ENCODE assay signal across 22 mouse cellular contexts in genomic region chr2:4532198-4532568, GRCm38 (mm10).
DNase-seq lines count a peak whose midpoint lies in the region; ATAC-seq and TF ChIP-seq lines count a peak whose summit lies in the region.
"Had no signal": no experiment of that assay in that cellular context is flagged by ENCODE, and none has a peak within 500 bp of the region (broad histone marks: within the 10 kb centered on the region; RNA-seq: fewer than 3 reads in every experiment).

No protein-coding gene starts in this region.

- no peaks in the 10 kb centered on the region for H3K4me1 ChIP-seq in kidney, embryonic 14.5 days (ENCODE audit: control insufficient read depth, insufficient read depth, low read length)
- no peaks in the 10 kb centered on the region for H3K4me1 ChIP-seq in kidney, embryonic 16.5 days (ENCODE audit: insufficient read depth, low read length)
- H3K4me1 ChIP-seq in kidney, adult 2 months (ENCODE audit: control insufficient read depth, insufficient read depth, low read length) = peaks cover 4% of the 10 kb centered on the region; the same call in 1 of the 2 replicates

- no peak for DNase-seq in kidney, postnatal 14 days
- no peak for DNase-seq in kidney, adult 2 months
- DNase-seq: adrenal gland, adult 8-10 months; adrenal gland, postnatal 14 days; adrenal gland, postnatal 36 days; cerebellum, adult 11-12 months; cerebellum, adult 2 months; cerebellum, adult 9-10 months; cerebellum, postnatal 10 days; cerebellum, postnatal 25 days had no signal

- no peak for TF ChIP-seq CTCF in kidney, adult 2 months (conservative IDR thresholded peaks at IDR 0.05; ENCODE audit: insufficient read depth, insufficient read length, low read depth, low read length)

- TF ChIP-seq POLR2A in kidney, adult 2 months (IDR thresholded peaks at IDR 0.05; ENCODE audit: low read depth, low read length) = no peak
- no peak for TF ChIP-seq POLR2A in myocyte (IDR thresholded peaks at IDR 0.05; ENCODE audit: insufficient read length, low read depth)

- ATAC-seq in kidney, embryonic 14.5 days (ENCODE audit: low FRiP score, low TSS enrichment) = 0 out of 2 replicates have a peak, but pooled peaks have one; percentile 7
- ATAC-seq in kidney, embryonic 16.5 days (ENCODE audit: low FRiP score, low TSS enrichment) = peak; percentile 72; the same call in 1 of the 2 replicates
- ATAC-seq: activated CD4-positive, CD25-positive, alpha-beta regulatory T cell, adult 4 months; CD4-positive, CD25-positive, alpha-beta regulatory T cell, adult 4 months; forebrain, embryonic 13.5 days; forebrain, embryonic 15.5 days; Patski had no signal

- no peak overlapping the region for H3ac ChIP-seq in myocyte (ENCODE audit: control insufficient read depth, insufficient read length)

- H3K4me2 ChIP-seq in kidney, embryonic 14.5 days (replicated peaks; ENCODE audit: low read depth, low read length) = no peak overlapping the region
- no peak overlapping the region for H3K4me2 ChIP-seq in kidney, embryonic 16.5 days (replicated peaks; ENCODE audit: low read depth, low read length)
- peak overlapping the region; percentile 2 for H3K4me2 ChIP-seq in myocyte (ENCODE audit: low read depth)
- H3K4me2 ChIP-seq: embryonic facial prominence, embryonic 12.5 days; forebrain, embryonic 13.5 days; forebrain, embryonic 15.5 days had no signal

- 90% methylated on average over 5 of the region's 5 CpGs for WGBS in kidney, embryonic 14.5 days
- 87% methylated on average over 5 of the region's 5 CpGs for WGBS in kidney, embryonic 16.5 days
- WGBS in kidney, adult 2 months = 51% methylated on average over 5 of the region's 5 CpGs

- peaks cover 36% of the 10 kb centered on the region for H3K36me3 ChIP-seq in kidney, embryonic 14.5 days (ENCODE audit: control insufficient read depth, insufficient read depth, low read length)
- 0 out of 2 replicates have a peak, but pooled peaks cover 10% of the 10 kb centered on the region for H3K36me3 ChIP-seq in kidney, embryonic 16.5 days (ENCODE audit: insufficient read depth, low read length)
- H3K36me3 ChIP-seq in kidney, adult 2 months (ENCODE audit: control insufficient read depth, insufficient read depth, low read length) = no peaks in the 10 kb centered on the region
- peaks cover 32% of the 10 kb centered on the region for H3K36me3 ChIP-seq in myocyte (ENCODE audit: control insufficient read depth, insufficient read depth)
- H3K36me3 ChIP-seq: G1E had no signal

- H3K27me3 ChIP-seq in kidney, embryonic 14.5 days (ENCODE audit: control insufficient read depth, insufficient read depth, low read length) = no peaks in the 10 kb centered on the region
- no peaks in the 10 kb centered on the region for H3K27me3 ChIP-seq in kidney, embryonic 16.5 days (ENCODE audit: insufficient read depth, low read length)
- no peaks in the 10 kb centered on the region for H3K27me3 ChIP-seq in kidney, adult 2 months (replicated peaks; ENCODE audit: control insufficient read depth, insufficient read depth, low read length)
- no peaks in the 10 kb centered on the region for H3K27me3 ChIP-seq in myocyte (ENCODE audit: control insufficient read depth, insufficient read depth, insufficient read length)
- H3K27me3 ChIP-seq: CH12.LX; embryonic facial prominence, embryonic 12.5 days; forebrain, embryonic 13.5 days; forebrain, embryonic 15.5 days; Patski had no signal

- H3K79me2 ChIP-seq in myocyte (ENCODE audit: control insufficient read depth, insufficient read depth) = no peaks in the 10 kb centered on the region

- H3K27ac ChIP-seq in kidney, embryonic 14.5 days (ENCODE audit: low read depth, low read length) = peak overlapping the region; percentile 14; the same call in 1 of the 2 replicates
- H3K27ac ChIP-seq in kidney, embryonic 16.5 days (ENCODE audit: low read length) = peak overlapping the region; percentile 16; the same call in 1 of the 2 replicates
- H3K27ac ChIP-seq in kidney, adult 2 months (ENCODE audit: insufficient read depth, low read depth, low read length) = no peak overlapping the region
- H3K27ac ChIP-seq: embryonic facial prominence, embryonic 10.5 days; embryonic facial prominence, embryonic 12.5 days; forebrain, embryonic 13.5 days; forebrain, embryonic 15.5 days had no signal

- H3K9ac ChIP-seq in kidney, embryonic 14.5 days (ENCODE audit: low read depth, low read length) = no peak overlapping the region
- no peak overlapping the region for H3K9ac ChIP-seq in kidney, embryonic 16.5 days (replicated peaks; ENCODE audit: low read length)
- H3K9ac ChIP-seq: embryonic facial prominence, embryonic 12.5 days; forebrain, embryonic 13.5 days; forebrain, embryonic 15.5 days had no signal

- H3K9me3 ChIP-seq in kidney, embryonic 14.5 days (ENCODE audit: control insufficient read depth, low read length) = no peaks in the 10 kb centered on the region
- H3K9me3 ChIP-seq in kidney, embryonic 16.5 days (ENCODE audit: low read length) = no peaks in the 10 kb centered on the region
- H3K9me3 ChIP-seq: embryonic facial prominence, embryonic 10.5 days; embryonic facial prominence, embryonic 12.5 days; forebrain, embryonic 13.5 days; forebrain, embryonic 15.5 days; G1E had no signal

- H3K4me3 ChIP-seq in kidney, embryonic 14.5 days (ENCODE audit: low read length) = no peak overlapping the region
- H3K4me3 ChIP-seq in kidney, embryonic 16.5 days (ENCODE audit: low read length) = no peak overlapping the region
- H3K4me3 ChIP-seq in kidney, adult 2 months (ENCODE audit: insufficient read depth, low read depth, low read length) = no peak overlapping the region
- no peak overlapping the region for H3K4me3 ChIP-seq in myocyte
- H3K4me3 ChIP-seq: embryonic facial prominence, embryonic 10.5 days; embryonic facial prominence, embryonic 12.5 days; forebrain, embryonic 13.5 days; forebrain, embryonic 15.5 days had no signal

TF ChIP-seq in myocyte, 11 proteins besides CTCF, POLR2A, EP300 and RAD21:
- TF ChIP-seq USF1 (IDR thresholded peaks at IDR 0.05; ENCODE audit: low read depth) (no peak), TCF12 (IDR thresholded peaks at IDR 0.05; ENCODE audit: insufficient read depth, poor library complexity, severe bottlenecking) (no peak), POLR2AphosphoS2 (IDR thresholded peaks at IDR 0.05; ENCODE audit: insufficient read length, low read depth) (no peak), SRF (IDR thresholded peaks at IDR 0.05; ENCODE audit: control insufficient read depth, insufficient read length, low read depth) (no peak), E2F4 (IDR thresholded peaks at IDR 0.05; ENCODE audit: insufficient read depth) (no peak), MYOD1 (IDR thresholded peaks at IDR 0.05; ENCODE audit: control insufficient read depth in 1 of 3, insufficient read length in 2 of 3, low read depth in 2 of 3) (no peak), REST (IDR thresholded peaks at IDR 0.05; ENCODE audit: insufficient read depth, insufficient read length) (no peak)
